Mouse (Mus musculus) embryonic facial prominence, embryonic 15.5 days (tissue): Measurements from ENCODE around the gene Cdh18. TPM values are rescaled to one million over a fixed set of nuclear protein-coding genes. Genes with fewer than 3 reads are reported as not detected.

ENCODE experiments used
- ATAC-seq: fragments of 200-750 bp; cut with Nextera tagmentation; 2 replicates; pipeline ENCODE4 v1.8.0; 2017; ENCODE audit warnings: low read depth, moderate TSS enrichment; ENCODE audit not compliant: insufficient number of reproducible peaks, low FRiP score, low TSS enrichment
- H3K27ac ChIP-seq: fragments of 300-500 bp; sonication (generic); replicated peaks from 2 replicates; pipeline ENCODE4 v1.5.1; 2015; ENCODE audit warnings: mild to moderate bottlenecking, inconsistent platforms
- H3K27me3 ChIP-seq: fragments of 300-500 bp; sonication (generic); 2 replicates; pipeline ENCODE4 v1.6.1; 2015; ENCODE audit warnings: inconsistent platforms
- H3K36me3 ChIP-seq: fragments of 300-500 bp; sonication (generic); 2 replicates; pipeline ENCODE4 v1.6.1; 2015; ENCODE audit warnings: mild to moderate bottlenecking, inconsistent platforms
- H3K4me1 ChIP-seq: fragments of 300-500 bp; sonication (generic); 2 replicates; pipeline ENCODE4 v1.6.1; 2015; ENCODE audit warnings: inconsistent platforms
- H3K4me2 ChIP-seq: fragments of 300-500 bp; sonication (generic); replicated peaks from 2 replicates; pipeline ENCODE4 v1.6.1; 2015; ENCODE audit warnings: mild to moderate bottlenecking, inconsistent platforms
- H3K4me3 ChIP-seq: fragments of 300-500 bp; sonication (generic); replicated peaks from 2 replicates; pipeline ENCODE4 v1.5.1; 2015; ENCODE audit warnings: mild to moderate bottlenecking, inconsistent platforms
- H3K9ac ChIP-seq: fragments of 300-500 bp; sonication (generic); 2 replicates; pipeline ENCODE4 v1.6.1; 2015; ENCODE audit warnings: inconsistent platforms
- H3K9me3 ChIP-seq: fragments of 300-500 bp; sonication (generic); replicated peaks from 2 replicates; pipeline ENCODE4 v1.6.1; 2016; ENCODE audit warnings: inconsistent platforms
- WGBS: fragments of 180-500 bp; shearing (Covaris S2); methylation state at CpG from one replicate; pipeline ENCODE4 v1.1.7; 2015; 5-methylcytosine and 5-hydroxymethylcytosine counted together
- polyA plus RNA-seq: library from polyadenylated mRNA; unstranded; fragments of >200 nt; fragmentation: Nextera tagmentation; extraction: Ambion mirVana; gene quantifications from 2 replicates; pipeline ENCODE4 v1.2.1, GENCODE M21; 2015

Cdh18 gene
- polyA plus RNA-seq, 1 experiment from 2014 or later, result 2.1 TPM

DNA sequence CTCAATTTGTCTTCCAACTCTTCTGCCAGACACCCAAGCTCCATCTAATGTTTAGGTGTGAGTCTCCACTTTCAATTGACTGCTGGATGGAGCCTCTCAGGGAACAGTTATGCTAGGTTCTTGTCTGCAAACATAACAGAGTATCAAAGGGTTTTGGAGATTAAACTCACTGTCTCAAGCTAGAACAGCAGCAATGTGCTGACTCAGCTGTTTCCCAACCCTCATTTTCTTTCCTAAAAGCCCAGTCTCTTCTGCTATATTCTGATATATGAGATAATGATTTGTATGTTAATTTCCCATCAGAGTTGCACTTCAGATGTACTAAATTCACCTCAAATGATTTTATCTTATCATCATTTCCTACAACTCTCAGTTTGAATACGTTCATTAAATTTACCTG lies 398.4 kb downstream of the Cdh18 start:
- H3K27ac ChIP-seq, result no peak overlapping the region
- no peak for ATAC-seq

DNA sequence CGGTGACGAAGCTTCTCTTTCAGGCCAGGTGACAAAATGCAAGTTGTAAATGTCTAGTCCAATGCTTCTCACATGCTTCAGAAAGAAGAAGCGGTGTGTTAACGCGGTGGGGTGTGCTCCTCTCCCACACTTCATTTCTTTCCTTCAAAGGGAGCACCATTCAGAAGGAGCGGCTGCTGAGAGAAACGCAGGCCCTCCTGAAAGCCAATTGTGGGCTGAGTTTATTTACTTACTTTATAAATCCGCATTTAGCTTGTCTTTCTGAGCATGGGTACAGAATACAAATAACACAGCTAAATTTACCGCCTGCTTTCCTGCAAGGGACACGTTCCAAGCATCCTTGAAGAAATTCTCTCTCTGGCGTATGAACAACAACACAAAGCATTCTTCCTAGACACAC lies 420.6 kb downstream of the Cdh18 start:
- Histone ChIP-seq H3K27ac (no peak overlapping the region), H3K4me2 (no peak overlapping the region), H3K9ac (no peak overlapping the region), H3K27me3 (no peaks in the 10 kb centered on the region), H3K4me3 (no peak overlapping the region), H3K36me3 (no peaks in the 10 kb centered on the region), H3K4me1 (no peaks in the 10 kb centered on the region), H3K9me3 (no peaks in the 10 kb centered on the region)
- 84% methylated on average over 11 of the region's 11 CpGs for WGBS
- no peak for ATAC-seq

More for the DNA sequence above, 398.4 kb downstream of the Cdh18 start:
- no peak overlapping the region for H3K4me2 ChIP-seq
- H3K4me1 ChIP-seq, result no peaks in the 10 kb centered on the region
- no peaks in the 10 kb centered on the region for H3K27me3 ChIP-seq
- H3K36me3 ChIP-seq, result no peaks in the 10 kb centered on the region
- H3K9me3 ChIP-seq, result no peaks in the 10 kb centered on the region
- H3K4me3 ChIP-seq, result no peak overlapping the region
- WGBS, result 78% methylated on average over 1 of the region's 1 CpGs
- no peak overlapping the region for H3K9ac ChIP-seq

DNA sequence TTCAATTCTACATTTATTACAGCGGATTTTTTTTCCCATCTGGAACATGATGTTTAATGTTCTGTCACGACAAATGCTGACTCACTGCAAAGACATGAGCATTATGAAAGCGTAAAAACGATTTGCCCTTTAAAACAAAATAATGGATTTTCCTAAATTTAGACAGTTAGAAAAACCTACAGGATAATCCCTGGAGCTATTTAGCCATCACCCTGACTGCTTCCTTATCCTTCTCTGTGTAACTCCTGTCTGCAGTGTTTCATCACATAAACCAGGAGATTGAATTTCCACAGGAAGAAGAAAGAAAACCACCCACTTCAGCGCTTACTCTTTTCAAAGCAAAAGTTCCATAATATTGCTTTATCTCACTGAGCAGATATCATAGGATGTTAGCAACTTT lies 431.3 kb downstream of the Cdh18 start:
- H3K27ac ChIP-seq, result no peak overlapping the region
- no peak overlapping the region for H3K9ac ChIP-seq
- ATAC-seq, result no peak
- no peaks in the 10 kb centered on the region for H3K9me3 ChIP-seq
- no peak overlapping the region for H3K4me2 ChIP-seq
- H3K36me3 ChIP-seq, result no peaks in the 10 kb centered on the region
- H3K27me3 ChIP-seq, result no peaks in the 10 kb centered on the region
- no peaks in the 10 kb centered on the region for H3K4me1 ChIP-seq
- 63% methylated on average over 5 of the region's 5 CpGs for WGBS
- no peak overlapping the region for H3K4me3 ChIP-seq

DNA sequence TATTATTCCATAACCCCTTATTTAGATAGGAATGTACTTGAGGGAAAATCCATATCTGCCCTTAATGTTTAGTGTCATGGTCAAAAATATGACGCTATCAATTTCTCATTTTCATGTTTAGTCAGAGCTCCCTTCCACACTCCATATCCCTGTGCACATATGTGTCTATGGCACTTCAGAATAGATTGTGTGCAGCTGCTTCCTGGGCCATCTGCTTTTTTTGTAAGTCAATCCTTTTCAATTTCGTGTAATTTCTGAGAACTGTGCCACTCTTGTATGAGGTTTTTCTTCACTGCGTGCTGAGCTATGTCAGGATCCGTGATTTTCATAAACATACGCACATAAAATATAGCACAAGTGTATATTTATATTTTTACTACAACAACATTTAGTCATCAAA lies 435.8 kb downstream of the Cdh18 start:
- H3K27ac ChIP-seq, result no peak overlapping the region
- H3K4me3 ChIP-seq, result no peak overlapping the region
- H3K4me1 ChIP-seq, result no peaks in the 10 kb centered on the region
- no peak overlapping the region for H3K9ac ChIP-seq
- H3K27me3 ChIP-seq, result no peaks in the 10 kb centered on the region
- no peak for ATAC-seq
- no peaks in the 10 kb centered on the region for H3K36me3 ChIP-seq
- 73% methylated on average over 5 of the region's 5 CpGs for WGBS
- no peak overlapping the region for H3K4me2 ChIP-seq
- H3K9me3 ChIP-seq, result no peaks in the 10 kb centered on the region

DNA sequence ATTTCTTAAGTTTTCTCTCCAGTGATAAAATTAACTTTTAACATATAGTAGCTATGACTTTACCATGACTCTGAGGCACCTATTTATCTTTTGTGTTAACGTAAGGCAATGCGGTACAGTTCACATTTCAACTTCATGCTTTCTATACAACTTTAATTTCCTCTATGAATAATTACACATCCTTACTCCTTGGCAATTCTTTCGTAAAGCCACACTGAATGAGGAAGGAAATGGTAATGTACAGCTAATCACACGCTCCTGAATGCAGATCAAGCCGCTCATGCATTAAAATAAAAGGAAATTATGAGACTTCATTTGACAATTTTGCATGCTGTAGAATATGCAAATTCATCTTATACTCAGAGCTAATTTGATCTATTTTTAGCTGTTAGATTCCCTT lies 467.9 kb downstream of the Cdh18 start:
- Histone ChIP-seq H3K9me3 (no peaks in the 10 kb centered on the region), H3K36me3 (no peaks in the 10 kb centered on the region), H3K4me1 (no peaks in the 10 kb centered on the region), H3K27me3 (no peaks in the 10 kb centered on the region), H3K9ac (no peak overlapping the region), H3K4me2 (no peak overlapping the region), H3K4me3 (no peak overlapping the region), H3K27ac (no peak overlapping the region)
- 86% methylated on average over 5 of the region's 5 CpGs for WGBS
- ATAC-seq, result no peak

DNA sequence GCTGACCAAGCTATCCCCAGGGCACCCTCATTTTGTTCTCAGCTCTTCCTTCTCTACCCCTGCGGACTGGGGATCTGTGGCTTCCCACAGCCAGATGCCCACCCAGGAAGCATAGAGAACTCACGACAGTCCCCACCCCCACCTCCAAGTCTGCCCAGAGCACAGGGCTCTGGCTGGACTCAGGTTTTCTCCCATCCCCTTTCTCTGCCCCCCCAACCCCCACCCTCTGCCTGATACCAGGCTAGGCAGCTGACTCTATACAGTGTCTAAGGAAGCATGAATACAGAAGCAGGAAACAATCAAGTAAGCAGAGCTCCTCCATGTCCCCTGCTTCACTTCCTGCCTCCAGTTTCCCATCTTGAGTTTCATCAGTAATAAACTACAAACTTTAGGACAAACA lies 472.3 kb downstream of the Cdh18 start:
- Histone ChIP-seq H3K27me3 (no peaks in the 10 kb centered on the region), H3K27ac (no peak overlapping the region), H3K9me3 (no peaks in the 10 kb centered on the region), H3K36me3 (no peaks in the 10 kb centered on the region), H3K9ac (no peak overlapping the region), H3K4me1 (no peaks in the 10 kb centered on the region), H3K4me2 (no peak overlapping the region), H3K4me3 (no peak overlapping the region)
- ATAC-seq, result peak; percentile 24; the same call in 1 of the 2 replicates
- 32% methylated on average over 2 of the region's 2 CpGs for WGBS

DNA sequence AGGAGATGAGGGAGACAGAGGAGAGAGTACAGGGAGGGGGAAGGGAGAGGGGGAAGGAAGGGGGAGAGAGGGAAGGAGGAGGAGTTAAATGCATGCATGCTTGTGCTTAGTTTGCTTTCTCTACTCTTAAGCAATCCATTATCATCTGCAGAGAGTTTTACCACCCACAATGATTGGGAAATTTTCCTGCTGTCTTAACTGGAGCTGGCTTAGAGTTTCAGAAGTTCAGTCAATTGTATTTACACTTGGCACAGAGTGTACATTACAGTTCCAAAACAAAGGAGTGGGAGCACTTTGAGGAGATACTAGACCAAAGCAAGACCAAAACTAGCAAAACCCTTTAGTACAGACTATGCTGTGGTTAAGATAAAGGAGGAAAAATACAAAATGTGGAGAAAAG lies 473.8 kb downstream of the Cdh18 start:
- Histone ChIP-seq H3K27me3 (no peaks in the 10 kb centered on the region), H3K4me2 (no peak overlapping the region), H3K27ac (no peak overlapping the region), H3K9ac (no peak overlapping the region), H3K9me3 (no peaks in the 10 kb centered on the region), H3K36me3 (no peaks in the 10 kb centered on the region), H3K4me1 (no peaks in the 10 kb centered on the region), H3K4me3 (no peak overlapping the region)
- ATAC-seq, result no peak

DNA sequence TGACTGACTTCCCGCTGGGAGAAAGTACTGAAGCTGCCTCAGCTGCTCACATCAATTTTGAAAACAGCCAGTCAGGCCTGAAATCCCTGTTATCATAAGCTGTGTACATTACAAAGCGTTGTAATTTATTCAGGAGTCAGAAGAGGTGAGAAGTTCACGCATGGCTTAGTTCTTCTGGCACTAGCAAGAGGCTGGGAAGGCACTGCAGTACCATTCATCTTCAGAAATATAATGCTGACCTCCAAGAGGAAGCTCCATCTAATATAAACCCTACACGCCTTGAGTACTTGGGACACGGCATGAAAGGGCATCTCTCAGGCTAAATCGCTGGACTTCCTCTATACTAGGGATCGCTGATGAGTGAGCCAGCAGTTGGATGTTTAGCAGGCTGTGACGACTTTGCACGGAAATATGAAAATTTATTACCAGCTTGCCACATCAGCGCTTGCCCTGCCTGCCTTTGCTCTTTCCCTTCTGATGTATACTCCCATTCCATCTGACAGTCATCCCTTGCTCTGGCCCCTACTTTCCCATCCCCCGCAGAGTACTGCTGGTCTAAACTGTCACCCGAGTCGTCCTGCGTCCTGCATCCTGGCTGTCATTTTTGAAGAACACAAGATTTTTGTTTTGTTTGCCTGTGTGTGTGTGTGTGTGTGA lies 486.9 kb downstream of the Cdh18 start:
- Histone ChIP-seq H3K27ac (no peak overlapping the region), H3K4me2 (peak overlapping the region; percentile 73), H3K4me3 (peak overlapping the region; percentile 45), H3K27me3 (no peaks in the 10 kb centered on the region), H3K36me3 (no peaks in the 10 kb centered on the region), H3K4me1 (peaks cover 11% of the 10 kb centered on the region; the same call in 1 of the 2 replicates), H3K9ac (peak overlapping the region; percentile 31; the same call in 1 of the 2 replicates), H3K9me3 (no peaks in the 10 kb centered on the region)
- peak; percentile 36 for ATAC-seq
- WGBS, result 4% methylated on average over 14 of the region's 14 CpGs

DNA sequence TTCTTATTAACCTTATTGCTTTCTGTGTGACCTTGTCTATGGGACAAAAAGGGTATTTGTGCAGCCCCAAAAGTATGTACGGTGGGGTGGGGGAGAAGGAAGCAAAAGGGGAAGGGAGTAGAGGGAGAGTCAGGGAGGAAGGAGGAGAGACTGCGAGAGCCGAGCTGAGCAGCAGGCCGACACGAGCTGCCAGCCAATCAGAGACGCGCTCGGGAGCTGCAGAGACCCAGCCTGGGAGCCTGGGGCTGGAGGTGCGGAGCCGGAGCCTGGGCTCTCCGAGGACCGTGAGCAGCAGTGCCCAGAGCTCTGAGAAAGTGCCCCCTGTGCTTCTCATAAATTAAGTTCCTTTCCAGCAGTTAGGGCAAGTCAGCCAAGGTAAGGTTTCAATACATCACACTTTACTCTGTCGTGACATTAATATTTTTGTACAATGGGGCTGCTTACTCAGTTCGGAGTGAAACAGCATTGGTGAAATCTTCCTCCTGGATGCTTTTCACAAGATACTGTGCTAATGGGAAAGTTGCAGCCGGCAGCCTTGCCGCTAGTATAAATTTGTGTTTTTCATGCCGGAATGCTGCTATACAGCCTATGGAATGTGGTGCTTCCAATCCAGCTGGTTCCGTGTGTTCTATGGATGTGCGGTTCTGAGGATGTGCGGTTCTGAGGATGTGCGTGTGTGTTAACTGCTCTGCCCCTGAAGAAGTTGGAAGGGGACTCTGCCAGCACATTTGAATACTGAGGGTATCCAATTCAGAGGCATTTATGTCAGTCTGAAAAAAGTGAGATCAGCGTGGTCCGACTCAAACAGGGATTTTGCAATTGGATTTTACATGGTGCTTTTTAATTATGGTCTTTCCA lies 487.6 kb downstream of the Cdh18 start:
- peaks cover 11% of the 10 kb centered on the region; the same call in 1 of the 2 replicates for H3K4me1 ChIP-seq
- peak overlapping the region; percentile 45 for H3K4me3 ChIP-seq
- peak overlapping the region; percentile 73 for H3K4me2 ChIP-seq
- peak overlapping the region; percentile 31; the same call in 1 of the 2 replicates for H3K9ac ChIP-seq
- no peak overlapping the region; the same call in 1 of the 2 replicates for H3K27ac ChIP-seq
- H3K27me3 ChIP-seq, result no peaks in the 10 kb centered on the region
- WGBS, result 3% methylated on average over 23 of the region's 23 CpGs
- no peaks in the 10 kb centered on the region for H3K36me3 ChIP-seq
- no peaks in the 10 kb centered on the region for H3K9me3 ChIP-seq
- peak; percentile 96 for ATAC-seq

DNA sequence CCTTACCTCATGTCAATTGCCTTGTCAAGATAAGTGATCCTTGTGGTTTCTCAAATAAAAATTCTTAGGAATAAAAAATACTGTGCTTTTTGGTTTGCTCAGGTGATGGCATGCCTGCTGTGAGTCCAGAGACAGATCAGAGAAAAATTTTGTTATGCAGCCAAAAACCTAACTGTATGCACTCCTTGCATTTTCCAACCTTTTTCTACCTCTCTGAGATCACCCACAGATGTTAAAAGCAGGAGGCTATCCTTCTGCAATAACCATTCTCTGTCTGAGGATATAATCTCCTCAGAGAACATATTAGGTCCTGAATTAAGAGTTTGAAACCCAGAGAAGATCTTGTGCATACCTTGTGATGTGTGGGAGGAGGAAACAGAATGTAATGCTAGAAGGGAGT lies 488.7 kb downstream of the Cdh18 start:
- no peaks in the 10 kb centered on the region for H3K9me3 ChIP-seq
- H3K4me1 ChIP-seq, result peaks cover 11% of the 10 kb centered on the region; the same call in 1 of the 2 replicates
- H3K9ac ChIP-seq, result no peak overlapping the region
- H3K27ac ChIP-seq, result no peak overlapping the region
- H3K36me3 ChIP-seq, result no peaks in the 10 kb centered on the region
- no peak for ATAC-seq
- no peak overlapping the region for H3K4me3 ChIP-seq
- no peaks in the 10 kb centered on the region for H3K27me3 ChIP-seq
- H3K4me2 ChIP-seq, result no peak overlapping the region

DNA sequence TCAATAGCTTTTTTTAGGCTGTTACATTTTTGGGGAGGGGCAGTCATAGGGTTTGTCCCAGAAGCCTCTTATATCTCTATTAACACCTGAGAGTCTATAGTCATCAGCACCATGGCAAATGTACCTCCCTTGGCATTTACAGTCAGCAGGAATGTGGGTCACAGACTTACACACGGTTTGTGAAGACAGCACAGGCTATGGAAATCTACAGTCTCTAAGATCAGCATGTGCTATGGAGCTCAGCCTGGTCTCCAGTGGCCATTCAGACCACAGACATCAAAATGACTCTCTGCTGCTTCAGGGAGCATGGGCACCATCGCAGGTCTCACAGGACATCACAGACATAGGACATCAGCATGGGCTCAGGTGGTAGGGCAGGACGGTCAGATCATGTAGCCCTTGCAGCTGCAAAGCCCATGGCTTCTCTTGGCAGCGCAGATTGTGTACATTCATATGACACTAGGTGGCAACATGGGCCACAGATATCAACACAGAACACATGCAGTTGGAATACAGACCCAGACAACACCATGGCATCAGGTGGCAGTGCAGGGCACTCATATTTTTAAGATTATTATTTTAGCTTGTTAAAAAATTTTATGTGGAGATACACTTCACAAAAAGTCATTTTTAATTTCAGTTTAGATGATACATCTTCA lies 497.4 kb downstream of the Cdh18 start:
- Histone ChIP-seq H3K4me1 (no peaks in the 10 kb centered on the region), H3K9ac (no peak overlapping the region), H3K9me3 (no peaks in the 10 kb centered on the region), H3K27ac (0 out of 2 replicates have a peak overlapping the region, but pooled peaks have one; percentile 6), H3K27me3 (no peaks in the 10 kb centered on the region), H3K4me2 (no peak overlapping the region), H3K4me3 (no peak overlapping the region), H3K36me3 (no peaks in the 10 kb centered on the region)
- no peak for ATAC-seq
- 73% methylated on average over 4 of the region's 4 CpGs for WGBS
